Mouse (Mus musculus): Measurements from ENCODE around the gene Pdzrn3. TPM values are rescaled to one million over a fixed set of nuclear protein-coding genes. Genes with fewer than 3 reads are reported as not detected.

Pdzrn3 gene
- polyA plus RNA-seq, 1 experiment from 2014 or later: 25.8 TPM

- H3K4me3 ChIP-seq: no peak overlapping the region
- 0 out of 2 replicates have a peak overlapping the region, but pooled peaks have one; percentile 2 for H3K4me2 ChIP-seq
- H3K4me1 ChIP-seq (replicated peaks): peaks cover 20% of the 10 kb centered on the region; the same call in 1 of the 2 replicates
- H3K36me3 ChIP-seq: no peaks in the 10 kb centered on the region
- 16% methylated on average over 9 of the region's 9 CpGs for WGBS
- no peak overlapping the region for H3K27ac ChIP-seq (replicated peaks)
- H3K9me3 ChIP-seq: no peaks in the 10 kb centered on the region
- H3K27me3 ChIP-seq: no peaks in the 10 kb centered on the region; the same call in 1 of the 2 replicates
- 0 out of 2 replicates have a peak, but pooled peaks have one; percentile 48 for ATAC-seq (ENCODE audit: low FRiP score, low read depth)
- no peak overlapping the region for H3K9ac ChIP-seq
Measured at GRCm38 (mm10) chr6:101280811-101281218, 96.9 kb downstream of the Pdzrn3 start.

- Histone ChIP-seq H3K4me2 (no peak overlapping the region), H3K4me3 (no peak overlapping the region), H3K9me3 (no peaks in the 10 kb centered on the region), H3K36me3 (no peaks in the 10 kb centered on the region), H3K9ac (no peak overlapping the region), H3K27ac (replicated peaks) (no peak overlapping the region), H3K4me1 (replicated peaks) (peaks cover 20% of the 10 kb centered on the region; the same call in 1 of the 2 replicates), H3K27me3 (no peaks in the 10 kb centered on the region; the same call in 1 of the 2 replicates)
- 67% methylated on average over 13 of the region's 13 CpGs for WGBS
- no peak for ATAC-seq (ENCODE audit: low FRiP score, low read depth)
Measured at GRCm38 (mm10) chr6:101278286-101278932, 99.3 kb downstream of the Pdzrn3 start.

- 81% methylated on average over 8 of the region's 8 CpGs for WGBS
- Histone ChIP-seq H3K4me3 (no peak overlapping the region), H3K9ac (no peak overlapping the region), H3K4me1 (replicated peaks) (peaks cover 16% of the 10 kb centered on the region; the same call in 1 of the 2 replicates), H3K27me3 (no peaks in the 10 kb centered on the region; the same call in 1 of the 2 replicates), H3K27ac (replicated peaks) (no peak overlapping the region), H3K9me3 (no peaks in the 10 kb centered on the region), H3K4me2 (no peak overlapping the region), H3K36me3 (no peaks in the 10 kb centered on the region)
- ATAC-seq (ENCODE audit: low FRiP score, low read depth): no peak
Measured at GRCm38 (mm10) chr6:101276261-101276660, 101.4 kb downstream of the Pdzrn3 start.

- peaks cover 13% of the 10 kb centered on the region; the same call in 1 of the 2 replicates for H3K4me1 ChIP-seq (replicated peaks)
- no peaks in the 10 kb centered on the region for H3K36me3 ChIP-seq
- no peak overlapping the region for H3K4me3 ChIP-seq
- no peak overlapping the region for H3K27ac ChIP-seq (replicated peaks)
- H3K9ac ChIP-seq: no peak overlapping the region
- H3K4me2 ChIP-seq: no peak overlapping the region
- H3K27me3 ChIP-seq: no peaks in the 10 kb centered on the region; the same call in 1 of the 2 replicates
- ATAC-seq (ENCODE audit: low FRiP score, low read depth): no peak
- H3K9me3 ChIP-seq: no peaks in the 10 kb centered on the region
- 94% methylated on average over 3 of the region's 3 CpGs for WGBS
Measured at GRCm38 (mm10) chr6:101275806-101276205, 101.9 kb downstream of the Pdzrn3 start.

- WGBS: 85% methylated on average over 2 of the region's 2 CpGs
- H3K4me2 ChIP-seq: no peak overlapping the region
- no peaks in the 10 kb centered on the region for H3K36me3 ChIP-seq
- no peak overlapping the region for H3K4me3 ChIP-seq
- H3K9ac ChIP-seq: no peak overlapping the region
- ATAC-seq (ENCODE audit: low FRiP score, low read depth): no peak
- H3K9me3 ChIP-seq: no peaks in the 10 kb centered on the region
- no peak overlapping the region for H3K27ac ChIP-seq (replicated peaks)
- peaks cover 10% of the 10 kb centered on the region; the same call in 1 of the 2 replicates for H3K4me1 ChIP-seq (replicated peaks)
- H3K27me3 ChIP-seq: 0 out of 2 replicates have a peak, but pooled peaks cover 2% of the 10 kb centered on the region
Measured at GRCm38 (mm10) chr6:101274846-101275245, 102.9 kb downstream of the Pdzrn3 start.

GRCm38 (mm10) chr6:101272256-101272655 is 105.4 kb downstream of the Pdzrn3 start:
- no peak overlapping the region for H3K4me2 ChIP-seq
- no peak for ATAC-seq (ENCODE audit: low FRiP score, low read depth)
- H3K36me3 ChIP-seq: no peaks in the 10 kb centered on the region
- H3K9me3 ChIP-seq: no peaks in the 10 kb centered on the region
- no peak overlapping the region for H3K4me3 ChIP-seq
- peaks cover 4% of the 10 kb centered on the region; the same call in 1 of the 2 replicates for H3K4me1 ChIP-seq (replicated peaks)
- 0 out of 2 replicates have a peak, but pooled peaks cover 4% of the 10 kb centered on the region for H3K27me3 ChIP-seq
- no peak overlapping the region for H3K9ac ChIP-seq
- 25% methylated on average over 4 of the region's 4 CpGs for WGBS
- no peak overlapping the region for H3K27ac ChIP-seq (replicated peaks)

GRCm38 (mm10) chr6:101271378-101272135 is 106.1 kb downstream of the Pdzrn3 start:
- no peak for ATAC-seq (ENCODE audit: low FRiP score, low read depth)
- Histone ChIP-seq H3K4me3 (no peak overlapping the region), H3K36me3 (no peaks in the 10 kb centered on the region), H3K9ac (no peak overlapping the region), H3K4me1 (replicated peaks) (peaks cover 4% of the 10 kb centered on the region; the same call in 1 of the 2 replicates), H3K9me3 (no peaks in the 10 kb centered on the region), H3K27me3 (0 out of 2 replicates have a peak, but pooled peaks cover 4% of the 10 kb centered on the region), H3K4me2 (no peak overlapping the region), H3K27ac (replicated peaks) (no peak overlapping the region)
- WGBS: 51% methylated on average over 15 of the region's 15 CpGs

- Histone ChIP-seq H3K27me3 (0 out of 2 replicates have a peak, but pooled peaks cover 4% of the 10 kb centered on the region), H3K9me3 (no peaks in the 10 kb centered on the region), H3K4me1 (replicated peaks) (peaks cover 4% of the 10 kb centered on the region; the same call in 1 of the 2 replicates), H3K36me3 (no peaks in the 10 kb centered on the region), H3K4me3 (no peak overlapping the region), H3K27ac (replicated peaks) (no peak overlapping the region), H3K9ac (no peak overlapping the region), H3K4me2 (no peak overlapping the region)
- ATAC-seq (ENCODE audit: low FRiP score, low read depth): no peak
- 58% methylated on average over 7 of the region's 7 CpGs for WGBS
Measured at GRCm38 (mm10) chr6:101270095-101270826, 107.4 kb downstream of the Pdzrn3 start.

- Histone ChIP-seq H3K36me3 (no peaks in the 10 kb centered on the region), H3K9ac (no peak overlapping the region), H3K9me3 (no peaks in the 10 kb centered on the region), H3K4me1 (replicated peaks) (peaks cover 4% of the 10 kb centered on the region; the same call in 1 of the 2 replicates), H3K27ac (replicated peaks) (no peak overlapping the region), H3K4me3 (no peak overlapping the region), H3K27me3 (0 out of 2 replicates have a peak, but pooled peaks cover 4% of the 10 kb centered on the region), H3K4me2 (no peak overlapping the region)
- no peak for ATAC-seq (ENCODE audit: low FRiP score, low read depth)
- WGBS: 40% methylated on average over 10 of the region's 10 CpGs
Measured at GRCm38 (mm10) chr6:101269335-101270094, 108.2 kb downstream of the Pdzrn3 start.

- Histone ChIP-seq H3K27me3 (0 out of 2 replicates have a peak, but pooled peaks cover 4% of the 10 kb centered on the region), H3K9ac (no peak overlapping the region), H3K4me2 (no peak overlapping the region), H3K4me3 (no peak overlapping the region), H3K36me3 (no peaks in the 10 kb centered on the region), H3K9me3 (no peaks in the 10 kb centered on the region), H3K27ac (replicated peaks) (no peak overlapping the region), H3K4me1 (replicated peaks) (peaks cover 11% of the 10 kb centered on the region)
- WGBS: 24% methylated on average over 1 of the region's 1 CpGs
- no peak for ATAC-seq (ENCODE audit: low FRiP score, low read depth)
Measured at GRCm38 (mm10) chr6:101268266-101268665, 109.4 kb downstream of the Pdzrn3 start.

GRCm38 (mm10) chr6:101266787-101267186 is 110.9 kb downstream of the Pdzrn3 start:
- H3K36me3 ChIP-seq: no peaks in the 10 kb centered on the region
- H3K4me2 ChIP-seq: no peak overlapping the region
- H3K9me3 ChIP-seq: no peaks in the 10 kb centered on the region
- H3K4me3 ChIP-seq: no peak overlapping the region
- no peak overlapping the region for H3K9ac ChIP-seq
- 0 out of 2 replicates have a peak, but pooled peaks cover 4% of the 10 kb centered on the region for H3K27me3 ChIP-seq
- ATAC-seq (ENCODE audit: low FRiP score, low read depth): no peak
- WGBS: 10% methylated on average over 1 of the region's 1 CpGs
- peaks cover 15% of the 10 kb centered on the region for H3K4me1 ChIP-seq (replicated peaks)
- H3K27ac ChIP-seq (replicated peaks): no peak overlapping the region

All from hindbrain, embryonic 15.5 days (tissue).